Mouse (Mus musculus) neural tube, embryonic 15.5 days (tissue): ENCODE measurements around the gene Basp1. TPM values are rescaled to one million over a fixed set of nuclear protein-coding genes. Genes with fewer than 3 reads are reported as not detected.
A peak's percentile ranks its signal among the peaks of the same experiment; 100 is the strongest.

Experiments used
- ATAC-seq: fragments of 200-750 bp; cut with Nextera tagmentation; 2 replicates; pipeline ENCODE4 v1.8.0; 2017; ENCODE audit warnings: mild to moderate bottlenecking, moderate TSS enrichment, moderate library complexity; ENCODE audit not compliant: low FRiP score
- H3K27ac ChIP-seq: fragments of 300-500 bp; sonication (generic); replicated peaks from 2 replicates; pipeline ENCODE4 v1.5.1; 2015; ENCODE audit warnings: mild to moderate bottlenecking, inconsistent platforms
- H3K27me3 ChIP-seq: fragments of 300-500 bp; sonication (generic); replicated peaks from 2 replicates; pipeline ENCODE4 v1.6.1; 2015; ENCODE audit warnings: inconsistent platforms
- H3K36me3 ChIP-seq: fragments of 300-500 bp; sonication (generic); 2 replicates; pipeline ENCODE4 v1.6.1; 2015; ENCODE audit warnings: inconsistent platforms
- H3K4me1 ChIP-seq: fragments of 300-500 bp; sonication (generic); 2 replicates; pipeline ENCODE4 v1.6.1; 2015; ENCODE audit warnings: inconsistent platforms
- H3K4me2 ChIP-seq: fragments of 300-500 bp; sonication (generic); 2 replicates; pipeline ENCODE4 v1.6.1; 2015; ENCODE audit warnings: inconsistent platforms, mild to moderate bottlenecking, moderate library complexity
- H3K4me3 ChIP-seq: fragments of 300-500 bp; sonication (generic); replicated peaks from 2 replicates; pipeline ENCODE4 v1.5.1; 2015; ENCODE audit warnings: mild to moderate bottlenecking, inconsistent platforms
- H3K9ac ChIP-seq: fragments of 300-500 bp; sonication (generic); replicated peaks from 2 replicates; pipeline ENCODE4 v1.6.1; 2015; ENCODE audit warnings: mild to moderate bottlenecking, inconsistent platforms
- H3K9me3 ChIP-seq: fragments of 300-500 bp; sonication (generic); replicated peaks from 2 replicates; pipeline ENCODE4 v1.6.1; 2016; ENCODE audit warnings: inconsistent platforms
- WGBS: fragments of 180-500 bp; shearing (Covaris S2); methylation state at CpG from one replicate; pipeline ENCODE4 v1.1.7; 2015; ENCODE audit warnings: mixed read lengths; 5-methylcytosine and 5-hydroxymethylcytosine counted together
- polyA plus RNA-seq: library from polyadenylated mRNA; unstranded; fragments of >200 nt; fragmentation: Nextera tagmentation; extraction: Ambion mirVana; gene quantifications from 2 replicates; pipeline ENCODE4 v1.2.1, GENCODE M21; 2015

Basp1 gene
- polyA plus RNA-seq, 1 experiment from 2014 or later, result 360 TPM

DNA sequence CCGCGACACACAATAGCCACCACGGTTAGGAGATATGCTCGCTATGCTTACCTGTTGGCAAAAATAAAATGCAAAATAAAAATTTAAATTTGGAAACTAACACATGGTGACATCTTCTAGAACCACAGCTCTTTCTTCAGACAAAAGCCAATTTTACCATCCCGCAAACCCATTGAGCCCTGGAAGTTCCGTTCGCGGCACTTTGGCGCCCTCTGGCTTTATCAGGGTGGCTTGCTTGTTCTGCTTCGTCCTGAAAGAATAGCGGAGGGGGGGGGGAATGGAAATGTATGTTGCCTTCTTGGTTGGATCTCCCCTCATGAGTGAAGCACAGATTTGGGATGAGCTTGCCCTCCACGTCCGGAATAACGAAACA, 1.2 kb upstream of the Basp1 start:
- Histone ChIP-seq H3K4me3 (peak overlapping the region; percentile 86), H3K9me3 (no peaks in the 10 kb centered on the region), H3K9ac (peak overlapping the region; percentile 99), H3K27ac (peak overlapping the region; percentile 99), H3K4me2 (peak overlapping the region; percentile 80), H3K27me3 (no peaks in the 10 kb centered on the region), H3K4me1 (peaks cover 23% of the 10 kb centered on the region), H3K36me3 (no peaks in the 10 kb centered on the region)
- peak; percentile 49 for ATAC-seq
- WGBS, result under 1% methylated on average over 14 of the region's 14 CpGs

DNA sequence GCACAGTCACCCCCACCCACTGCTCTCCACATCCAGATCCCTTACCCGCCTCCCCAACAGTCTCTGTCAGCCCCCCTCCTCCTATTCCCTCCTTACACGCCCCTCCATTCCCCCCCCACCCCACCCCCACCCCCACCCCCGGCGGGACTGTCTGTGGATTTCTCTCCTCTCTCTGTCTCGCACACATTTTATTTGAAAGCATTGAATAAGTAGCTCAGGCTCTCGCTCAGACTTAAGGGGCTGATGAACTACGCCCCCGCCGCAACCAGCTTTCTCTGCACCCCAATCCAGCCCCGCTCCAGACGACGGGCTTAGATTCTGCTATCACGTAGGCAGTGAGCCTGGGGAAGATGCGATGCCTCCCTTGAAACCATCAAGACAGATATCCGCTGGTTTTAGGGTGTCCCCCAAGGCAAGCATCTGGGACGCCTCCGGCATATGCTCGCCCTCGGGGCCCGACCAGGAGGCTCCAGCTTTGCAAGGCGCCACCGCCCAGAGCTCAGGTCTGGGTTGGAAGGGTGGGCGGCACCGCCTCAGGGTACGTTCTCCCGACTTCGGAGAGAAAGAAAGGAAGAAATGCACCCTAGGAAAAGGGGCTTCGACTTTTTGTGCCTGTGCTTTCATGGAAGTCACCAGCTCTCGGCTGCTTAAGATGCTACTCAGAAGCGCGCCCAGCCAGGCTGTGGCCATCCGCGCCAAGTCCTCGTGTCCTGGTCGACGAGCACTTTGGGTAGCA, 615 bp upstream of the Basp1 start:
- H3K9me3 ChIP-seq, result no peaks in the 10 kb centered on the region
- H3K4me3 ChIP-seq, result peak overlapping the region; percentile 86
- peak; percentile 58 for ATAC-seq
- H3K27me3 ChIP-seq, result no peaks in the 10 kb centered on the region
- H3K27ac ChIP-seq, result peak overlapping the region; percentile 99
- H3K36me3 ChIP-seq, result no peaks in the 10 kb centered on the region
- H3K4me1 ChIP-seq, result peaks cover 29% of the 10 kb centered on the region
- H3K4me2 ChIP-seq, result peak overlapping the region; percentile 80
- under 1% methylated on average over 36 of the region's 36 CpGs for whole genome bisulfite sequencing
- H3K9ac ChIP-seq, result peak overlapping the region; percentile 99

DNA sequence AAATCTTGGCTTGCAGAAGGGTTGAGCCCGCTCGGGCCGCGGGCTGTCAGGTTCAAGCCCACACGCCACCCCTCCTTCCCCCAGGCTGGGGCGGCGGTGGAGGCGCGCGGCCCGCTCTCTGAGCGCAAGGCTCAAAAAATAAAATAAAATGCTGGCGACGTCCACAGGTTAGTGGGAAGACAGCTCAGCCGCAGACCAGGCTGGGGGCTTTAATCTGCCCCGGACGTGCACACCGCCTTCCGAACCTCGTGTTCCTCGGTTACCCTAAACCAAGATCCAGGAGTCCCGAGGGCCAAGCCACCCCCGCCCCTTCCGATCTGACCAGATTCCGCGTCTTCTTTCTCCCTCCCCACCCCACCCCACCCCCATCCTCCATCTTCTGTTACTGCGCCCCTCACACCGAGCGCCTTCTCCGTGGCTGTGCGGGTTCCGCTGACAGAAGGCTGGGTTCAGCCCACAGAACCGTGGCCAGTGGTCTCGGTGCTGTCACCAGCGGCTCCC, 753 bp downstream of the Basp1 start:
- H3K4me3 ChIP-seq, result peak overlapping the region; percentile 86
- ATAC-seq, result peak; percentile 56
- H3K4me2 ChIP-seq, result peak overlapping the region; percentile 80
- no peaks in the 10 kb centered on the region for H3K36me3 ChIP-seq
- H3K27ac ChIP-seq, result peak overlapping the region; percentile 99
- H3K27me3 ChIP-seq, result no peaks in the 10 kb centered on the region
- peaks cover 32% of the 10 kb centered on the region for H3K4me1 ChIP-seq
- peak overlapping the region; percentile 99 for H3K9ac ChIP-seq
- no peaks in the 10 kb centered on the region for H3K9me3 ChIP-seq
- WGBS, result under 1% methylated on average over 34 of the region's 35 CpGs

DNA sequence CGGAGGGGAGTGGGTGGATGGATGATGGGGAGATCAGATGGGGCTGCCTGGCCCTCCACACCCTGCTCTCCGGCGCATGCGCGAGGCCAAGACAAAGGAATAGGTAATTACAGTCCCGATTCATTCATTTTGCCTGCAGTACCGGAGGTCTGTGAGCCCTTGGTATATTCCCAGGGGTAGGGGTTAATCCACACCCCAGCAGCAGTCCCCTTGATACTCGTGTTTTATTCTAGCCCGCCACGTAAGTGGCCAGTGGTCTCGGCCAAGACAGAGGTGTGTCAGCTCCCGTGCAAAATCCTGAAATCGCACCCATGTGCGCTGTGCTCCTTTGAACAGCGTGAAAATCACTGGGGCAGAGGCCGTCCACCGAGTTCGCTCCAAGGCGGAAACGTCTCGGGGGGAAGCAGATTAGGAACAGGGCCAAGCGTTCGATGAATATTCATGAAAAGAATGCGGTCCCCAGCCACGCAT, 1.4 kb downstream of the Basp1 start:
- no peaks in the 10 kb centered on the region for H3K9me3 ChIP-seq
- H3K36me3 ChIP-seq, result no peaks in the 10 kb centered on the region
- H3K9ac ChIP-seq, result peak overlapping the region; percentile 99
- peak overlapping the region; percentile 99 for H3K27ac ChIP-seq
- H3K27me3 ChIP-seq, result no peaks in the 10 kb centered on the region
- WGBS, result under 1% methylated on average over 25 of the region's 25 CpGs
- peak overlapping the region; percentile 80 for H3K4me2 ChIP-seq
- ATAC-seq, result peak; percentile 46
- peak overlapping the region; percentile 86 for H3K4me3 ChIP-seq
- peaks cover 34% of the 10 kb centered on the region for H3K4me1 ChIP-seq

DNA sequence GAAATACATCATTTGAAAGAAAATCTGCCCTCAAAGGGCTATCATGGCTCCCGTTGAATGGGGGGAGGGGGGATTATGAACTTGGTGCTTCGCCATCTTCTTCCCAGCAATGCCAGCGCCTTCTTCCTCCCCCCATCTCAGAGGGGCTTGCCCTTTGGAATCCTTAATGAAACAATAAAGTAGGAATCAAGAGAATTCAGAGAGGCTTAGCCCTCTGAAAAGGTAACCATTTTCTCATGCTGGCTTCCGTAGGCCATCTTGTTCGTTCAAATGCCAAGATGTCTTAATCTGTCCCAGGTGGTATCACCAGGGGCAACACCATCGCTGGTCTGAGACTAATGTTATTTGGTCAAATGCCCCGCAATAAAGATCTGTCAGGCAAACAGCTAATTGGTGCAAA, 2.1 kb downstream of the Basp1 start:
- Histone ChIP-seq H3K9me3 (no peaks in the 10 kb centered on the region), H3K27ac (peak overlapping the region; percentile 99), H3K9ac (peak overlapping the region; percentile 99), H3K36me3 (no peaks in the 10 kb centered on the region), H3K4me2 (peak overlapping the region; percentile 80), H3K27me3 (no peaks in the 10 kb centered on the region), H3K4me3 (peak overlapping the region; percentile 86), H3K4me1 (peaks cover 37% of the 10 kb centered on the region)
- no peak for ATAC-seq
- 12% methylated on average over 7 of the region's 7 CpGs for WGBS

DNA sequence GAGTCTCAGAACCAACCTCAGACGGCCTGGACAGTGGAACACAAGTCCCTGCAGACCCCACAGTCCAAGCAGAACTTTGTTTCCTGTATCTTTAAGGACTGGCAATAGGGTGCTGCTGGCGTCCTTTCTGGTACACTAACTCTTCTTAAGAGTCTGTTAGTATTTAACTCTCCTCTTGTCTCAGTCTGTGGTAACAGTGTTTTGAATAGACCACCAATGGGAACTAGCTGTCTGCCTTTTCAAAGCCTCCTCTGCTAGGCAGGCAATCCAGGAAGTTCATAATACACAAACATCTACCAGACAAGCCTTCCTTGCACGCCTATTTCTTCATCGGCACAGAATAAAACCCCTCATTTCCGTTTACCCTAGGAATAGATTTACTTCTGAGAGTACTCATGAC, 7.6 kb downstream of the Basp1 start:
- H3K4me1 ChIP-seq, result peaks cover 89% of the 10 kb centered on the region
- ATAC-seq, result no peak

GRCm38 (mm10) chr15:25403879-25404278, 9.7 kb downstream of the Basp1 start:
- Histone ChIP-seq H3K4me2 (0 out of 2 replicates have a peak overlapping the region, but pooled peaks have one; percentile 6), H3K36me3 (no peaks in the 10 kb centered on the region), H3K9ac (no peak overlapping the region), H3K9me3 (no peaks in the 10 kb centered on the region), H3K4me1 (peaks cover 85% of the 10 kb centered on the region), H3K27ac (no peak overlapping the region; the same call in 1 of the 2 replicates), H3K27me3 (no peaks in the 10 kb centered on the region), H3K4me3 (no peak overlapping the region)
- whole genome bisulfite sequencing, result 92% methylated on average over 7 of the region's 7 CpGs
- no peak for ATAC-seq

More for the DNA sequence above, 7.6 kb downstream of the Basp1 start:
- Histone ChIP-seq H3K4me3 (no peak overlapping the region), H3K27ac (no peak overlapping the region), H3K9me3 (no peaks in the 10 kb centered on the region), H3K36me3 (no peaks in the 10 kb centered on the region), H3K9ac (no peak overlapping the region), H3K4me2 (peak overlapping the region; percentile 20; the same call in 1 of the 2 replicates), H3K27me3 (no peaks in the 10 kb centered on the region)
- WGBS, result 52% methylated on average over 5 of the region's 5 CpGs

- H3K9me3 ChIP-seq, result no peaks in the 10 kb centered on the region
- ATAC-seq, result no peak
Measured at GRCm38 (mm10) chr15:25402001-25402400, 11.6 kb downstream of the Basp1 start.

DNA sequence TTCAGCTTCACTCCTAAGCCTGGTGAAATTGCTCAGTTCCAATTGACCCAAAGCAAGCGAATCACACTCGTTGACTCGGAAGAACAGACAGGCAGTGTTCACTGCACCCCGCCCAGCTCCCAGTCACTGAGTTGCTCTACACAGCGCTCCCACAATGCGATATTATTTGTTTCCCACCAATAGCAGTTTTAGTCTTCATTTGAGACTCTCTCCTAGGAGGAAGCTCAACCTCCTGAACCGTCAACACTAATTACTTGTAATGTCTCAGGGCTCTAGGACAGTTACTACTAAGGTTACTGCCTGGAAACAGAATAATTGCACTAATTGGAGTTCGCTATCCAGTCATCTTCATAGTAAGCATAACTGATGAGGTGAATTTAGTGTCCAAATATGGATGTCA, 13.3 kb downstream of the Basp1 start:
- Histone ChIP-seq H3K36me3 (no peaks in the 10 kb centered on the region; the same call in 1 of the 2 replicates), H3K4me2 (no peak overlapping the region), H3K27me3 (no peaks in the 10 kb centered on the region), H3K9ac (no peak overlapping the region), H3K27ac (no peak overlapping the region), H3K9me3 (no peaks in the 10 kb centered on the region), H3K4me3 (no peak overlapping the region), H3K4me1 (peaks cover 80% of the 10 kb centered on the region)
- 66% methylated on average over 8 of the region's 8 CpGs for WGBS
- no peak for ATAC-seq

More at GRCm38 (mm10) chr15:25402001-25402400, 11.6 kb downstream of the Basp1 start:
- H3K4me1 ChIP-seq, result peaks cover 85% of the 10 kb centered on the region
- 82% methylated on average over 3 of the region's 3 CpGs for WGBS
- no peaks in the 10 kb centered on the region for H3K36me3 ChIP-seq
- no peak overlapping the region for H3K4me3 ChIP-seq
- no peaks in the 10 kb centered on the region for H3K27me3 ChIP-seq
- no peak overlapping the region for H3K27ac ChIP-seq
- H3K4me2 ChIP-seq, result no peak overlapping the region
- no peak overlapping the region for H3K9ac ChIP-seq

DNA sequence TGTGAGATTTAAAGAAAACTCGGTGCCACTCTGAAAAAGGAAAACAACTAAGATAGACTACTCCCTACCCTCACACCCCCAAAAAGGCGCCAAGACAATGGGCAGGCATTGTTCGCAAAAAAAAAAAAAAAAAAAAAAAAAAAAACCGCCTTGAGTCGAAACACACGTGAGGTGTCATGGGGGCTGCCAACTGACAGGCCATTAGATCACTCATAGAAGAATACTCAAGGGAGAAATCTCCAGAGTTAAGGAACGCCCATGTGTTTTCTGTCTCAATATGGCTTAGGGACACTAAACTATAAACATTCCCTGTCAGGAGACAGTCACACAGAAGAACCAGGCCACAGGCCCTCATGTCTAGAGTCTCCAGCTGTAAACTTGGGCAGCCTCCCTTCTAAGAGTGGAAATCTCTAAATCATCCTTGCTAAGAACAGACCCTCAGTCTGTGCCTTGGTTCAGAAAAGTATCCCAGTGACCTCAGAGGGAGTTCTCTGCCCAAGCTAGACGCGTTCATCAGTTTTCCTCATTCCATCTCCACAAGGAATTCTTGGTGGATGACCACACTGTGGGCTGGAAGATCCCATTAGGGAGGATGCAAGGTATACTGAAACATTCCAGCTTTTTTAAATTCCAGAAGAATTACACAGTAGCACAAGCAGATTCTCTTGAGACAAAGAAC, 17.5 kb downstream of the Basp1 start:
- no peak overlapping the region for H3K4me2 ChIP-seq
- ATAC-seq, result no peak
- H3K9me3 ChIP-seq, result no peaks in the 10 kb centered on the region
- H3K9ac ChIP-seq, result no peak overlapping the region
- no peak overlapping the region for H3K27ac ChIP-seq
- H3K4me3 ChIP-seq, result no peak overlapping the region
- H3K36me3 ChIP-seq, result peaks cover 6% of the 10 kb centered on the region
- WGBS, result 54% methylated on average over 9 of the region's 9 CpGs
- no peaks in the 10 kb centered on the region for H3K27me3 ChIP-seq
- peaks cover 69% of the 10 kb centered on the region for H3K4me1 ChIP-seq

DNA sequence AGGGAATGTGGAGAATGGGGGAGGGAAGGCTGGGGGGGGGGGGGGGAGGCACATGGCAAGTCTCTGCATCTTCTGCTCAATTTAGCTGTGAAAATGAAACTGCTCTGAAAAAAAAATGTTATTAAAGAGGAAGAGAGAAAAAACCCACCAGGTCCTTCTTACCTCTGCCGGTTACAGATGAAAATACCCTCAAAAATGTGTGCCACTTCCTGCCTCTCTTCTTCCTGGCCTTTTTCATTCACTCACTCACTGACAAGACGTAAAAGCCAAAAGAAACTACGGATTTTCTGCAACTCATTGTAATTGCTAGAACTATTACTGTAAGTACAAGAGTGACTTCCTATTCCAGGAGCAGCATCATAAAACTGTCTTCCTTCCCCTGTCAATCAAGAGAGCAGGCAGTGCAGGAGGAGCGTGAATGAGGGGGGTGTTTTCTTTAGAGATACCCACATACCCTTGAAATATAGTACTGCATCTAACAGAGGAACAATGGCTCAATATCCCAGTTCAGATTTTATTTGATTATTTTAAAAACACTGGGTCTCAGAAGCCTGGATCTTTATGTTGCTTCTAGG, 21.0 kb downstream of the Basp1 start:
- Histone ChIP-seq H3K36me3 (peaks cover 7% of the 10 kb centered on the region), H3K4me2 (no peak overlapping the region), H3K4me3 (no peak overlapping the region), H3K27ac (no peak overlapping the region), H3K4me1 (peaks cover 56% of the 10 kb centered on the region), H3K27me3 (no peaks in the 10 kb centered on the region), H3K9ac (no peak overlapping the region), H3K9me3 (no peaks in the 10 kb centered on the region)
- WGBS, result 63% methylated on average over 4 of the region's 4 CpGs
- ATAC-seq, result no peak
